Mouse (Mus musculus): ENCODE measurements around the gene Tal1.

DNA sequence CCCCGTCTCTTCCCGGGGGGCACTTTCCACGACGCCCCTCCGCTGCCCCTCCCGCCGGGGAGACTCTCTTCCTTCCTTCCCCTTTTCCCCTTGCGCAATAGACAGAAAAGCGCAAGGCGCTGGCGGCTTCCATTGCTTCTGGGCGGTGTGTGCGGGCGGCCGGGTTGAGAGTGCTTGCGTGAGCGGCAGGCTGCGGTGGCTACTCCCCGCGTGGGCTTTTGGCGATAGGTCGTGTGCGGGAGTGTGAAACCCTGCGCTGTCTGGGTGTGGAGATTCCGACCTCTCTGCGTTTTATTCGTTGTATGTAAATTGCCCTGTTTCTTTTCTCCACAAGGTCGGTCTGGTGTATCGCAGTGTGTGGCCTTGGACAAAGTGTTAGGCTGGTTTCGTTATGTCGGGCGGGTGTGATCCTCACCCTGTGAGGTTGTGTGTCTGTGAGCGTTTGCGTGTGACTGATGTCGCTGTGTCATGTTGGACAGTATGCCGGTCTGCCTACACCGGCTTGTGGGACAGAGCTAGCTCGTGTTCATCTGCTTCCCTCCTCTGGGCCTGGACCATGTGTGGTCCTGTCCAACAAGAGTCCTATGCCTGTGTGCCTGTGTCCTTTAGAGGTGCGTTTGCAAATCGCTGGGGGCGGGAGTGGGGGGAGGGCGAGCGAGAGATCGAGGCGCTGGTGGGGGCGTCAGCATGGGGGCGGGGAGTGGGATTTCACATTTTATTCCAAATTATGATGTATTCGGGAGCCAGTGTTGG lies 871 bp downstream of the Tal1 start:
- TF ChIP-seq ZNF384 (IDR thresholded peaks at IDR 0.05; ENCODE audit: low read depth, low read length) (no peak), MAFK (IDR thresholded peaks at IDR 0.05; ENCODE audit: insufficient read depth, low read depth, low read length) (no peak), HCFC1 (IDR thresholded peaks at IDR 0.05; ENCODE audit: borderline replicate concordance, insufficient read depth, low read length) (no peak)

Data from ES-E14 (cell line).